Mouse (Mus musculus) spleen, embryonic (tissue): ENCODE data around the gene Cdip1.

Experiments
- CTCF ChIA-PET: fragments of 350-600 bp; sonication (Branson Sonifier 250); formaldehyde crosslinking; loops from one replicate; lab custom pipeline; 2022; lab: Charles Lee

Cdip1 gene

GRCm38 (mm10) chr16:4722128-4722914, 67.8 kb downstream of the Cdip1 start:
- CTCF ChIA-PET: interaction anchor here (0.6 kb wide), 2 partner anchors 10 to 147 kb away, joined by 6 to 12 read pairs; no protein-coding TSS in a partner anchor

- CTCF ChIA-PET: no interaction called here
Observed at GRCm38 (mm10) chr16:4718753-4719518, 71.2 kb downstream of the Cdip1 start, which contains the start of gene Nmral1. Gene Nmral1 (minus strand): TSS chr16:4719356.

- CTCF ChIA-PET: interaction anchor here (0.7 kb wide), 2 partner anchors 10 to 83 kb away, joined by 3 to 4 read pairs; no protein-coding TSS in a partner anchor
Observed at GRCm38 (mm10) chr16:4717866-4718265, 72.2 kb downstream of the Cdip1 start.

- CTCF ChIA-PET: no interaction called here
Observed at GRCm38 (mm10) chr16:4713861-4714710, 76.0 kb downstream of the Cdip1 start.

- CTCF ChIA-PET: no interaction called here
Observed at GRCm38 (mm10) chr16:4711173-4711572, 78.9 kb downstream of the Cdip1 start.

- CTCF ChIA-PET: interaction anchor here (0.5 kb wide), 1 partner anchor 19 kb away, joined by 3 read pairs; no protein-coding TSS in a partner anchor
Observed at GRCm38 (mm10) chr16:4705541-4705940, 84.6 kb downstream of the Cdip1 start.

GRCm38 (mm10) chr16:4702646-4703045, 87.4 kb downstream of the Cdip1 start:
- CTCF ChIA-PET: interaction anchor here (0.7 kb wide), 1 partner anchor 58 kb away, joined by 3 read pairs; no protein-coding TSS in a partner anchor

- CTCF ChIA-PET: no interaction called here
Observed at GRCm38 (mm10) chr16:4701211-4701610, 88.9 kb downstream of the Cdip1 start.
